Mouse (Mus musculus) heart, postnatal 25 days (tissue): ENCODE results near the gene Unc50. TPM values are rescaled to one million over a fixed set of nuclear protein-coding genes. Genes with fewer than 3 reads are reported as not detected.

ENCODE experiments used
- DNase-seq: peaks from one replicate; pipeline ENCODE4 v3.0.0; 2022; ENCODE audit warnings: low spot score
- intact Hi-C: fragments of 180-260 bp; cut with DNase I; formaldehyde crosslinking; loops from one replicate; pipeline ENCODE4 v1.15.1; 2025
- total RNA-seq, 2 experiments: library from RNA; stranded (reverse); gene quantifications; 2 replicates each; pipeline ENCODE4 v1.2.3; 2021

The Unc50 gene
- total RNA-seq, 2 experiments from 2014 or later, result 28.3 to 34.2 TPM

DNA sequence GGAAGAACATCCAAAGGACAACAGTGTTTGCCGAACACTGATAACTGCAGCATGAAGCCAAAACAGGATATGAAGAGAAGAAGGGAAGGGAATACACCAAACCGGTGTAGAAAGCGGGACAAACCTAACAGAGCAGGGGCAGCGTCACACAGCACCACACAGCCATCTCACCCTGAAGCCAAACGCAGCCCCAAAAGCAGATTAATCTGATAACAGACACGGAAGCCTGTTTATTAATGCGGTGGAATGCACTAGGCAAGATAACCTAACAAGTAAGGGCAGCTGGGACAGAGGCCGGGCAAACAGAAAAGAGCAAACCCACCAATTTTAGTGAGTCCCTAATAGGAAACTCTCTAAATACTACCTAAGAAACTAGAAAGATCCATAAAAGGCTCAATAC, 49.8 kb downstream of the Unc50 start:
- no peak for DNase-seq
- intact Hi-C loops, result loop anchor here (5.0 kb wide), 1 partner anchor 58 kb away; no protein-coding TSS in a partner anchor

DNA sequence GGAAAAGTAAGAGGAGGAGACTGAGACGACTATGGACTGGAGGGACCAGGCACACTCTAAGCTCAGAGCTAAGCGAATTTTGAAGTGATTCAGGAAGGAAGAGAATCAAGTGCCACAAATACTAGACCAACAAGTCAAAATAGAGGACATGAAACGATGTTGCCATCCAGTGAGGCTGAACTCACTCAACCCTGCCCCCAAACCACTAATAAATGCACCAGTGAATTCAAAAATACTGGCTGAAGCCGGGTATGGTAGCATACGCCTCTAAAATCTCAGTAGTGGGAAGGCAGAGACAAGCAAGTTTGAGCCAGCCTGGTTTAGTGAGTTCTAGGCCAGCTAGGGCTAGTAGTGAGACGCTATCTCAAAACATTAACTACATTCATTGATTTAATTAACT, 50.8 kb downstream of the Unc50 start:
- no peak for DNase-seq
- intact Hi-C loops, result no loop called here

DNA sequence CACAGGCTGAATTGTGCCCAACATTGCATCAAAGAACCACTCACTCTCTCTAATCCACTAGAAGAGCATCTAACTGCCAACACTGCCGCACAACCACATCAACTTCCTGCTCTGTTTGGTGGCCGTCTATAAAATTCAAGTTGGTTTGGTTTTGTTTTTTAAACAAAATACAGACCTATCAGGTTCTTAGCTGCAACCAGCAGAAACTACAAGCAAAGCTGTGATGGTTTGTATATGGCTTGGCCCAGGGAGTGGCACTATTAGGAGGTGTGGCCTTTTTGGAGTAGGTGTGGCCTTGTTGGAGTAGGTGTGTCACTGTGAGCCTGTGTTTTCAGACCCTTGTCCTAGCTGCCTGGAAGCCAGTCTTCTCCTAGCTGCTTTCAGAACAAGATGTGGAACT, 51.4 kb downstream of the Unc50 start:
- no peak for DNase-seq
- intact Hi-C loops, result no loop called here

DNA sequence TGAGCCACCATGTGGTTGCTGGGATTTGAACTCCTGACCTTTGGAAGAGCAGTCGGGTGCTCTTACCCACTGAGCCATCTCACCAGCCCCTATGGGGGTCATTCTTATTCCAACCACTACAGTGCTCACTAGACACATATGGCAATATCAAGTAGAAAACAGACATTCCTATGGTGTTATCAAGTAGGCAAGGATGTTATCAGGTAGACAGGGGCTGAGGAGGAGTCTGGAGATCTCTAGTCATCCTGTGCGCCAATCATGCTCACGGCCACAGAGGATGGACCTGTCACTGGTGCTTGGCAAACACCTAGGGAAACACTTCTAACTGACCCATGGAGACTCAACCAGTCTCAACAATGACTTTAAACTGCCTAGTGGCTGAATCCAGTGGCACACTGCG, 54.7 kb downstream of the Unc50 start:
- intact Hi-C loops, result no loop called here
- no peak for DNase-seq

DNA sequence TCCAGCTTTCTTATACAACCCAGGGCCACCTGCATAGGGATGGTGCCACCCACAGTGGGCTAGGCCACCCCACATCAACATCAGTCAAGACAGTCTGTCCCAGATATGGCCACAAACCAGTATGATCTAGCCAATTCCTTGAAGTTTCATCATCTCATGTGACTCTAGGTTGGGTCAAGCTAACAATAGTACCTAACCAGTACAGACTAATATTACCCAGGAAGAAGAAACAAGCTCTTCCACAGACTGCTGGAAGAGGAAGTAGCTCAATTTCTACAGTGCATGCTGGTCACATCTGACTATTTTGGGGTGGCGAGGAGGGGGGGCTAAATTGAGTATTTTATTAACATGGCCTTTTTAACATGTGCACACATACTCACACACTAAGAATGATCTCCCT, 56.5 kb downstream of the Unc50 start:
- intact Hi-C loops, result no loop called here
- no peak for DNase-seq

DNA sequence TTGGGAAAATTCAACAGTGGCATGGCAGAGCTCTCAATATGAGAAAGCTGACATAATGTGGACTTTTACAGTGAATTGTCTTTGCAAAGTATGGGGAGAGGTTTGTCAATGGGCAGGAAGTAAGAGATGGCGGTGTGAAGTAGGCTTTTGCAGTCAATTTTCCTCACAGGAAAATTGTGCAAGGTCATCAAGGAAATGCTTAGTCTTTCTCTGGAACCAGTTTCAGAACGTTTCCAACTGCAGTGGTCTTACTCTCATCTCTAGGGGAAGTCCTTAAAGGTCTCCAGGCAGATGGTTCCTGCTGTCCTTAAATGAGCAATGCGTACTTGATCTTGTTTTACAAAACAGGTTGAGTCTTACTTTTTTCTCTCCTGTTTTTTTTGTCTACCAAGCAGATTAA, 57.1 kb downstream of the Unc50 start:
- intact Hi-C loops, result no loop called here
- no peak for DNase-seq

DNA sequence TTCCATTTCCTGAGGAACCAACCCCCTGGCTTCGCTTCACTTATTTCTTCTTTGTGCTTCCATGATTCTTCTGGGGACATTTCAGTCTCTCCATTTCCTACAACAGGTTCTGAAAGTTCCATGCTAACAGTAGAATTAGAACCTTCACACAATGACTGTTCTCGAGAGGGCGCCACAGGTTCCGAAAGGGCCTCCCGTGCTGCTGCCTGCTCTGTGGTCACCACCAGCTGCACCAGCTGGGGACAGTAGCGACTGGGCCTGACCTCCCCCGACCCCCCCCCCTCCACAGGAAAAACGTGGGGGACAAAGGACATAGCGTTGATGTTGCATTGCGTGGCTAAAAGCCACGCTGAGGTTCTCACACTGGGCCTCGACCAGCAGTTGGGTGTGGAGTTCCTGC, 58.6 kb downstream of the Unc50 start:
- intact Hi-C loops, result no loop called here
- no peak for DNase-seq

Other genes with a start within 250 kb of the Unc50 start
- under 1 TPM; 0.73 TPM for gene Cnga3, start 215.7 kb upstream of the Unc50 start, total RNA-seq
- gene Inpp4a, start 130.3 kb upstream of the Unc50 start, total RNA-seq, result 10 to 100 TPM; 17.6 to 17.8 TPM
- gene Coa5, start within 50 bp of the Unc50 start, total RNA-seq, result 100 to 1,000 TPM in 1 of 2 experiments, 10 to 100 TPM in 1; 99.1 to 103 TPM
- 10 to 100 TPM in 1 of 2 experiments, 1 to 10 TPM in 1; 8.6 to 10.8 TPM for gene Mgat4a, start 110.9 kb downstream of the Unc50 start, total RNA-seq